Mouse (Mus musculus): ENCODE measurements around the gene Ablim1.

The Ablim1 gene

GRCm38 (mm10) chr19:57304666-57305065 is 10.1 kb downstream of the Ablim1 start:
- no peak for DNase-seq (ENCODE audit: low spot score)

GRCm38 (mm10) chr19:57301961-57302395 is 12.7 kb downstream of the Ablim1 start:
- DNase-seq (ENCODE audit: low spot score) = no peak

GRCm38 (mm10) chr19:57298006-57298405 is 16.7 kb downstream of the Ablim1 start:
- DNase-seq (ENCODE audit: low spot score) = peak; percentile 48

GRCm38 (mm10) chr19:57297447-57297846 is 17.3 kb downstream of the Ablim1 start:
- no peak for DNase-seq (ENCODE audit: low spot score)

GRCm38 (mm10) chr19:57296539-57296938 is 18.2 kb downstream of the Ablim1 start:
- DNase-seq (ENCODE audit: low spot score) = no peak

GRCm38 (mm10) chr19:57295521-57295920 is 19.2 kb downstream of the Ablim1 start:
- DNase-seq (ENCODE audit: low spot score) = no peak

GRCm38 (mm10) chr19:57294356-57294755 is 20.4 kb downstream of the Ablim1 start:
- no peak for DNase-seq (ENCODE audit: low spot score)

- peak; percentile 74 for DNase-seq (ENCODE audit: low spot score)
Observed at GRCm38 (mm10) chr19:57293737-57294136, 21.0 kb downstream of the Ablim1 start.

GRCm38 (mm10) chr19:57283310-57283709 is 31.4 kb downstream of the Ablim1 start:
- no peak for DNase-seq (ENCODE audit: low spot score)

GRCm38 (mm10) chr19:57282642-57283041 is 32.1 kb downstream of the Ablim1 start:
- DNase-seq (ENCODE audit: low spot score) = no peak

GRCm38 (mm10) chr19:57279666-57280065 is 35.1 kb downstream of the Ablim1 start:
- DNase-seq (ENCODE audit: low spot score) = no peak

GRCm38 (mm10) chr19:57278263-57278662 is 36.5 kb downstream of the Ablim1 start:
- DNase-seq (ENCODE audit: low spot score) = no peak

- DNase-seq (ENCODE audit: low spot score) = no peak
Observed at GRCm38 (mm10) chr19:57277010-57277409, 37.7 kb downstream of the Ablim1 start.

- no peak for DNase-seq (ENCODE audit: low spot score)
Observed at GRCm38 (mm10) chr19:57275166-57275953, 39.4 kb downstream of the Ablim1 start.

- DNase-seq (ENCODE audit: low spot score) = no peak
Observed at GRCm38 (mm10) chr19:57274717-57275116, 40.0 kb downstream of the Ablim1 start.

- DNase-seq (ENCODE audit: low spot score) = no peak
Observed at GRCm38 (mm10) chr19:57274286-57274685, 40.4 kb downstream of the Ablim1 start.

GRCm38 (mm10) chr19:57272824-57273613 is 41.7 kb downstream of the Ablim1 start:
- DNase-seq (ENCODE audit: low spot score) = no peak

- DNase-seq (ENCODE audit: low spot score) = no peak
Observed at GRCm38 (mm10) chr19:57271757-57272156, 43.0 kb downstream of the Ablim1 start.

GRCm38 (mm10) chr19:57270711-57271110 is 44.0 kb downstream of the Ablim1 start:
- no peak for DNase-seq (ENCODE audit: low spot score)

GRCm38 (mm10) chr19:57269791-57270190 is 44.9 kb downstream of the Ablim1 start:
- DNase-seq (ENCODE audit: low spot score) = no peak

- no peak for DNase-seq (ENCODE audit: low spot score)
Observed at GRCm38 (mm10) chr19:57267531-57267930, 47.2 kb downstream of the Ablim1 start.

GRCm38 (mm10) chr19:57266374-57267085 is 48.2 kb downstream of the Ablim1 start:
- no peak for DNase-seq (ENCODE audit: low spot score)

All from testis, postnatal 10 days (tissue).